Mouse (Mus musculus) embryo, embryonic 10.5 days (tissue): ENCODE measurements around the gene Gm9958.

Experiments
- DNase-seq: peaks from one replicate; pipeline ENCODE4 v3.0.0-alpha.2; 2015; ENCODE audit warnings: low spot score

Gene Gm9958

DNA sequence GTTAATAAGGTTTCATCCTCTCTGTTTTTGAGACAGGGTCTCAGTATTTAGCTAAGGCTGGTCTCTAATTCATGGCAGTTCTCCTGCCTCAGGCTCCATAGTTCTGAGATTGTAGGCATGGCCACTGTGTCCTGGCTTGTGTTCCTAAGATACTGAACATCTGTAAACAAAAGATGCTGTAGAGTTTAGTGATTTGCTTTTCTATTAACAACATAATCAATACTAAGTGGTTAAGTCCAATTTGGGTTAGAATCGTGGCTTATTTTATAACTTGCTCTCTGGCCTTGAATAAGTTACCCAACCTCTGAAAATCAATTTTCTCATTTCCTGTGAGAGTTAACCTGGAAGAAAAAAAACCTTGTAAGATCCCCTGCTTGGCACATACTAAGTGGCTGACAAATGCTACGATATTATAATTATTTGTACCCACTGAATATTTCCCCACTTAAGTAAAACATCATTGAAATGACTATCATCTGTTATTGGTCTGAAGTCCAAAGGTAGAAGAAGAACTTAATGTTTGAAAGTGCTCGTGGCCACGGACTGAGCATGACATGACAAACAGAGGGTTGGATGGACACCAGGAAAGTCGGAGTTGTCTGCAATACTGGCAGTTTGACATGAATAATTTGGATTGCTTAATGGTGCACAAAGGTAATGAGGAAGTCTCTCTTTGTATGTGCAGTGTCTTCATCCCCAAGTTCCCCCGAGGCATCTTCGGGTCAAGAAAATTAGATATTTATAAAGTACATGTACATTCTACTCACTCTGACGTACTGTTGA is 47.3 kb downstream of the Gm9958 start:
- DNase-seq = no peak

DNA sequence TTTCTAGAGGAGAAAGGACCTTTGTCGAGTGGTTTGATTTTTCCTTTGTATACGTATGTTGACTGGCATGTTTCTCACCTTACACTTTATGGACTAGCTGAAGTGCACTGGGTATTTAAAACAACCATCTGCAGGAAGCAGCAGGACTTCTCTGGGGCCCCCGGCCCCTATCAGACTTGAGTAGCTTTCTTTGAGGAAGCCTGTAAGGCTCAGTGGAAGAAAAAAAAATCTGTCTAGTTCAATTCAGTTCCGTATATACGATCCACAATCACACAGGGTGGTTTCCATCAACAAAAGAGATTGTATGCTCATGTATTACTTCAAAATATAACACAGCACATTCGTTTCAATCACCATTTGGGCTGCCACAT is 47.9 kb downstream of the Gm9958 start:
- DNase-seq = no peak
